Mouse (Mus musculus): ENCODE results near the gene Pfkm. TPM values are rescaled to one million over a fixed set of nuclear protein-coding genes. Genes with fewer than 3 reads are reported as not detected.

The Pfkm gene
- polyA plus RNA-seq, 1 experiment from 2014 or later: 44.6 TPM

GRCm38 (mm10) chr15:98131451-98131850 lies 39.1 kb downstream of the Pfkm start:
- H3K4me2 ChIP-seq: no peak overlapping the region
- H3K9ac ChIP-seq: no peak overlapping the region
- H3K27me3 ChIP-seq: no peaks in the 10 kb centered on the region
- WGBS: 90% methylated on average over 7 of the region's 7 CpGs
- peaks cover 74% of the 10 kb centered on the region for H3K36me3 ChIP-seq
- no peak overlapping the region for H3K27ac ChIP-seq
- no peak overlapping the region for H3K4me3 ChIP-seq (replicated peaks)
- H3K4me1 ChIP-seq: peaks cover 22% of the 10 kb centered on the region
- no peaks in the 10 kb centered on the region for H3K9me3 ChIP-seq (replicated peaks)
- no peak for ATAC-seq (replicated peaks; ENCODE audit: low FRiP score)

GRCm38 (mm10) chr15:98131942-98132655 lies 39.7 kb downstream of the Pfkm start:
- WGBS: 82% methylated on average over 15 of the region's 15 CpGs

DNA sequence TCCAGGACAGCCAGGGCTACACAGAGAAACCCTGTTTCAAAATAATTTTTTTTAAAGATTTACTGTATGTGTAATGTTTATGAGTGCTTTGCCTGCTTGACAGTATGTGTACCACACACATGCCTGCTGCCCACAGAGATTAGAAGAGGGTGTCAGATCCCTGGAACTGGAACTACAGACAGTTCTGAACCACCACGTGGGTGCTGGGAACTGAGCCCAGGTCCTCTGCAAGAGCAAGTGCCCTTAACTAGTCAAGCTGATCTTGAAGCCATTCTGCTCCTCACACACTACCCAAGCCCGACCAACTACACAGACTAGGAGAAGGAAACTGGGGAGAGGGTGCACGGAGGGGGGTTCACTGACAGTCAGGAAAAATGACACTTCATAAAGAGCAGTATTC lies 41.1 kb downstream of the Pfkm start:
- no peak for ATAC-seq (replicated peaks; ENCODE audit: low FRiP score)
- Histone ChIP-seq H3K36me3 (peaks cover 84% of the 10 kb centered on the region), H3K27me3 (no peaks in the 10 kb centered on the region), H3K9me3 (replicated peaks) (no peaks in the 10 kb centered on the region), H3K4me1 (peaks cover 8% of the 10 kb centered on the region; the same call in 1 of the 2 replicates), H3K27ac (no peak overlapping the region), H3K4me3 (replicated peaks) (no peak overlapping the region), H3K9ac (no peak overlapping the region), H3K4me2 (no peak overlapping the region)
- WGBS: 88% methylated on average over 3 of the region's 3 CpGs

More at GRCm38 (mm10) chr15:98131942-98132655, 39.7 kb downstream of the Pfkm start:
- Histone ChIP-seq H3K27ac (no peak overlapping the region), H3K4me1 (peaks cover 20% of the 10 kb centered on the region), H3K4me2 (no peak overlapping the region), H3K36me3 (peaks cover 74% of the 10 kb centered on the region), H3K9ac (no peak overlapping the region), H3K9me3 (replicated peaks) (no peaks in the 10 kb centered on the region), H3K27me3 (no peaks in the 10 kb centered on the region), H3K4me3 (replicated peaks) (no peak overlapping the region)
- no peak for ATAC-seq (replicated peaks; ENCODE audit: low FRiP score)

GRCm38 (mm10) chr15:98134034-98134433 lies 41.6 kb downstream of the Pfkm start:
- 85% methylated on average over 4 of the region's 4 CpGs for WGBS
- H3K4me1 ChIP-seq: peaks cover 2% of the 10 kb centered on the region; the same call in 1 of the 2 replicates
- no peak for ATAC-seq (replicated peaks; ENCODE audit: low FRiP score)

DNA sequence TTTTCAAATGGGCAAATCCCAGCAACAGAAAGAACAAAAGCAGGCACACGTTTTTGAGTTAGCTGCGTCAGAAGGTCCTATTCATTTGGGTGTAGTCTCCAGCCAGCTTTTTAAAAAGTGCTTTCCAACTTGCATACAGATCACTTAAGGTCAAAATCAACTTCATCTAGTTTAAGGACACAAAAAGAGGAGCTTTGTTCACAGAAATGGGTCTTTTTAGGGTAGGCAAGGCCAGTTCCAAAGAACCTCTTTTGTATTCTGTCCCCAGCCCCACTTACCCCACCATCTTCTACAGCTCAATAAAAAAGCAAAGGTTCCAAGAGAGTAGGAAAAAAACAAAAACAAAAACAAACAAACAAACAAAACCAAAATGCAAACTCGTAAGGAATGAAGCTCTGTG lies 42.3 kb downstream of the Pfkm start:
- H3K4me3 ChIP-seq (replicated peaks): no peak overlapping the region
- peaks cover 5% of the 10 kb centered on the region; the same call in 1 of the 2 replicates for H3K4me1 ChIP-seq
- WGBS: 84% methylated on average over 3 of the region's 3 CpGs
- peaks cover 95% of the 10 kb centered on the region for H3K36me3 ChIP-seq
- ATAC-seq (replicated peaks; ENCODE audit: low FRiP score): no peak
- H3K4me2 ChIP-seq: no peak overlapping the region
- H3K9ac ChIP-seq: no peak overlapping the region
- no peaks in the 10 kb centered on the region for H3K27me3 ChIP-seq
- H3K27ac ChIP-seq: no peak overlapping the region
- no peaks in the 10 kb centered on the region for H3K9me3 ChIP-seq (replicated peaks)

More at GRCm38 (mm10) chr15:98134034-98134433, 41.6 kb downstream of the Pfkm start:
- no peak overlapping the region for H3K4me2 ChIP-seq
- peaks cover 90% of the 10 kb centered on the region for H3K36me3 ChIP-seq
- H3K9me3 ChIP-seq (replicated peaks): no peaks in the 10 kb centered on the region
- H3K27ac ChIP-seq: no peak overlapping the region
- H3K27me3 ChIP-seq: no peaks in the 10 kb centered on the region
- H3K9ac ChIP-seq: no peak overlapping the region
- H3K4me3 ChIP-seq (replicated peaks): no peak overlapping the region

- Histone ChIP-seq H3K9ac (no peak overlapping the region), H3K4me3 (replicated peaks) (no peak overlapping the region), H3K9me3 (replicated peaks) (no peaks in the 10 kb centered on the region), H3K36me3 (peaks cover 97% of the 10 kb centered on the region), H3K27me3 (no peaks in the 10 kb centered on the region), H3K4me1 (peaks cover 7% of the 10 kb centered on the region; the same call in 1 of the 2 replicates), H3K4me2 (no peak overlapping the region), H3K27ac (no peak overlapping the region)
- no peak for ATAC-seq (replicated peaks; ENCODE audit: low FRiP score)
- WGBS: 95% methylated on average over 13 of the region's 13 CpGs
Observed at GRCm38 (mm10) chr15:98135671-98136070, 43.3 kb downstream of the Pfkm start.

DNA sequence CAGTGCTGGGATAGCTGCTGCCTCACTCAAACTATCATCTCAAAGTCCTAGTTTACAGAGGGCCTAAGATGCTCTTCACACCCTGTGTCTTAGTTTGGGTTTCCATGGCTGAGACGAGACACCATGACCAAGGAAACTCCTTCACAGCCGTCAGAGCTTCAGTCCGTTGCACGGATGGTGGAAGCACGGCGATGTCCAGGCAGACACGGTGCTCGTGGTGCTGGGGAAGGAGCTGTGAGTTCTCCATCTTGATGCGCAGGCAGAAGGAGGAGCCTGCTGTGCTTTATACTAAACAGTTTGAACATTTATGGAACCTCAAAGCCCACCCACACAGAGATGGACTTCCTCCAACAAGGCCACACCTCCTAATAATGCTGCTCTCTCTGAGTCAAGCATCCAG lies 44.5 kb downstream of the Pfkm start:
- Histone ChIP-seq H3K4me3 (replicated peaks) (no peak overlapping the region), H3K4me2 (no peak overlapping the region), H3K27me3 (no peaks in the 10 kb centered on the region), H3K4me1 (peaks cover 7% of the 10 kb centered on the region; the same call in 1 of the 2 replicates), H3K9me3 (replicated peaks) (no peaks in the 10 kb centered on the region), H3K9ac (no peak overlapping the region), H3K27ac (no peak overlapping the region), H3K36me3 (peaks cover 95% of the 10 kb centered on the region)
- no peak for ATAC-seq (replicated peaks; ENCODE audit: low FRiP score)
- 92% methylated on average over 9 of the region's 9 CpGs for WGBS

DNA sequence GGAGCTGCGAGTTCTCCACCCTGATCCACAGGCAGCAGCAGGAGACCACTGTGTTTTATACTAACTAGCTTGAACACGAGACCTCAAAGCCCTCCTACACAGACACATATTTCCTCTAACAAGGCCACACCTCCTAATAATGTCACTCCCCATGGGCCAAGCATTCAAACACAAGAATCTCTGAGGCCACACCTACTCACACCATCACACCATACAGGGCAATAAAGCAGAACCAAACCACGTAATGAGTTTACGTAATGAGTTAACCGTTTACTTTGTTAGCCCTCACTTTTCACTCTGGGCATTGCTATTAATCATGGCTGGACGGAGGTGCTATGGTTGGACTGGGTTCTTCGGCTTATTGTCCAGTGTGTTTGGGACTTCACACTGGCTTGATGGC lies 47.4 kb downstream of the Pfkm start:
- peak overlapping the region; percentile 37; the same call in 1 of the 2 replicates for H3K27ac ChIP-seq
- peaks cover 70% of the 10 kb centered on the region for H3K36me3 ChIP-seq
- no peak overlapping the region for H3K4me3 ChIP-seq (replicated peaks)
- H3K9me3 ChIP-seq (replicated peaks): no peaks in the 10 kb centered on the region
- WGBS: 55% methylated on average over 7 of the region's 7 CpGs
- no peak overlapping the region for H3K4me2 ChIP-seq
- no peak overlapping the region for H3K9ac ChIP-seq
- no peaks in the 10 kb centered on the region for H3K27me3 ChIP-seq
- peaks cover 14% of the 10 kb centered on the region for H3K4me1 ChIP-seq
- 0 out of 2 replicates have a peak, but pooled peaks have one; percentile 43 for ATAC-seq (replicated peaks; ENCODE audit: low FRiP score)

DNA sequence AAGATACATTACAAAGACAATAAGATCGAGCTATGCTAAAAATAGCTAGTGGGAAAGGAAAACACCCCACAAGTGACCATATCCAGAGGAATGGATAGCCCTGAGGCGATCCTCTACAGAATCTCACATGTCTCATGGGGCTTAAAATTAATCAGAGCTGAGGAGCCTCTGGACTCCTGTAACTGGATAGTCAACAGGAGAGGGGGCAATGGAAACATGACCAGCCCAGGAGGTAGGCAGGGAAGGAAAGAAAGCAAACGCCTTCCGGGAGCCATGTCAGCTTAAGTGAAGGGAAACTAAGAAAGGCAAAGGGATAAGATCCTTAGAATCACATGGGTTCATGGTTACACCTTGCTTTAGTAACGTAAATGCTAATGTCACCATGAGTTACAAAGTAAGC lies 48.4 kb downstream of the Pfkm start:
- Histone ChIP-seq H3K27me3 (no peaks in the 10 kb centered on the region), H3K36me3 (peaks cover 60% of the 10 kb centered on the region), H3K4me3 (replicated peaks) (no peak overlapping the region), H3K4me1 (peaks cover 20% of the 10 kb centered on the region), H3K4me2 (no peak overlapping the region), H3K27ac (peak overlapping the region; percentile 41; the same call in 1 of the 2 replicates), H3K9me3 (replicated peaks) (no peaks in the 10 kb centered on the region), H3K9ac (no peak overlapping the region)
- WGBS: 54% methylated on average over 5 of the region's 5 CpGs
- no peak for ATAC-seq (replicated peaks; ENCODE audit: low FRiP score)

- no peak overlapping the region for H3K4me3 ChIP-seq (replicated peaks)
- no peak overlapping the region for H3K9ac ChIP-seq
- no peak overlapping the region for H3K27ac ChIP-seq
- no peaks in the 10 kb centered on the region for H3K9me3 ChIP-seq (replicated peaks)
- H3K4me2 ChIP-seq: no peak overlapping the region
- 86% methylated on average over 9 of the region's 10 CpGs for WGBS
- no peak for ATAC-seq (replicated peaks; ENCODE audit: low FRiP score)
- H3K27me3 ChIP-seq: no peaks in the 10 kb centered on the region
- peaks cover 43% of the 10 kb centered on the region for H3K36me3 ChIP-seq
- H3K4me1 ChIP-seq: peaks cover 21% of the 10 kb centered on the region
Observed at GRCm38 (mm10) chr15:98142515-98142914, 50.1 kb downstream of the Pfkm start.

GRCm38 (mm10) chr15:98144861-98145507 lies 52.6 kb downstream of the Pfkm start:
- under 1% methylated on average over 36 of the region's 36 CpGs for WGBS
- peak overlapping the region; percentile 84 for H3K27ac ChIP-seq
- peak overlapping the region; percentile 93 for H3K9ac ChIP-seq
- H3K36me3 ChIP-seq: peaks cover 21% of the 10 kb centered on the region
- H3K4me2 ChIP-seq: peak overlapping the region; percentile 86
- H3K4me1 ChIP-seq: peaks cover 21% of the 10 kb centered on the region
- no peaks in the 10 kb centered on the region for H3K9me3 ChIP-seq (replicated peaks)
- peak overlapping the region; percentile 84 for H3K4me3 ChIP-seq (replicated peaks)
- no peaks in the 10 kb centered on the region for H3K27me3 ChIP-seq
- ATAC-seq (replicated peaks; ENCODE audit: low FRiP score): peak; percentile 68

DNA sequence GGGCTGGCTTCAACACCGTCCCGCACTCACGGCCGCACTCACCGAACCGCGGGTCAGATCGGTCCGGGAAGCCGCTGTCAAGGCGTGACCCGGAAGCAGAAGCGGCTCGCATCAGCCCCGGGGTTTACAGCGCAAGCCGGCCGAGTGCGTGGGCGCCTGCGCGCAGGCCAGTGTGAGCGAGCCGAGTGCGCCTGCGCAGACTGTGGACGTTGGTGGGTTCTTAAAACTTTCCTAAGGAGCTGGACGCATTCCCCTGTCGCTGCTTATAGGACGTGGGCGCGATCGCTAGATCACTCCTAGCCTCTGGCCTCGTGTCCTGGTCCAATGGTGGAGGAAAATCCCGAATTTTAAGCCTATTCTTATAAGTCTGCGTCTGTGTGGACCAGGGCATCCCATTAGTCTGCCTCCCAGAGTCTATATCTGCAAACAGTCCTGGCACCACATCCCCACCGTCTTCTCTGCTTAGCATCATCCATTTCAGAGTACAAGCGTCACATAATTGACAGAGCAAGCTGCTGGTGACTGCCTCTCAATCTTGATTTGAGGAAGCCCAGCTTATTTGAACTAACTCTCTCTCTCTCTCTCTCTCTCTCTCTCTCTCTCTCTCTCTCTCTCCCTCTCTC lies 53.3 kb downstream of the Pfkm start:
- H3K9me3 ChIP-seq (replicated peaks): no peaks in the 10 kb centered on the region
- WGBS: 1% methylated on average over 38 of the region's 38 CpGs
- H3K4me1 ChIP-seq: peaks cover 21% of the 10 kb centered on the region
- H3K36me3 ChIP-seq: peaks cover 14% of the 10 kb centered on the region
- H3K27ac ChIP-seq: peak overlapping the region; percentile 84
- H3K27me3 ChIP-seq: no peaks in the 10 kb centered on the region
- peak overlapping the region; percentile 84 for H3K4me3 ChIP-seq (replicated peaks)
- H3K4me2 ChIP-seq: peak overlapping the region; percentile 86
- peak; percentile 95 for ATAC-seq (replicated peaks; ENCODE audit: low FRiP score)
- peak overlapping the region; percentile 93 for H3K9ac ChIP-seq
